In the genomic region with DNA sequence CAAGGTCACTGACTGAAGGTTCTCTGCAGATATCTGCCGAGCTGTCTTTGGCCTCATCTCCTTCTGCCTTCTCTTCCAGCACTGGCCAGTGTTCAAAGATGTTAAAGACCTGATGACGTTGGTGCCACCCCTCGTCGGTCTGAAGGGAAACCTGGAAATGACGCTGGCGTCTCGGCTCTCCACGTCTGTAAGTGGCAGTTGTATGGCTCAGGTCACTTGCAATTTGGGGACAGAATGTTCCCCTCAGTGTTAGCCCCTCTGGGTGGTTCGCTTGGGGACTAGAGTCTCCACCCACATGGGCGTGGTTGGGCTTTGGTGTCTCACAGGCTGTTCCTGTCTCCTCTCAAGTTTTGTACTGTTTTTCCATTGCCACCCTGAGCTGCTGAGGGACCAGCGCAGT, we compare ENCODE assay signal across 10 mouse cellular contexts. TPM values are rescaled to one million over a fixed set of nuclear protein-coding genes. Genes with fewer than 3 reads are reported as not detected.
DNase-seq lines count a peak whose midpoint lies in the region; ATAC-seq and TF ChIP-seq lines count a peak whose summit lies in the region.
"Had no signal": no experiment of that assay in that cellular context is flagged by ENCODE, and none has a peak within 500 bp of the region (broad histone marks: within the 10 kb centered on the region; RNA-seq: fewer than 3 reads in every experiment).

No protein-coding gene starts in this region.

- H3K9ac ChIP-seq in kidney, embryonic 14.5 days (ENCODE audit: low read depth, low read length): no peak overlapping the region
- H3K9ac ChIP-seq in kidney, embryonic 15.5 days: no peak overlapping the region
- no peak overlapping the region for H3K9ac ChIP-seq in heart, postnatal 0 days (replicated peaks; ENCODE audit: low read depth, low read length)

- DNase-seq in embryonic facial prominence, embryonic 10.5 days (ENCODE audit: low spot score): no peak
- DNase-seq in heart, postnatal 0 days (ENCODE audit: low spot score): no peak
- DNase-seq in lung, postnatal 25 days (ENCODE audit: low spot score): peak; percentile 62
- DNase-seq in left cerebral cortex, adult 11 months (ENCODE audit: low spot score): no peak
- DNase-seq in limb, embryonic 10.5 days (ENCODE audit: low spot score): no peak
- no peak for DNase-seq in cerebellum, adult 9-10 months

- no peak for ATAC-seq in kidney, embryonic 14.5 days (ENCODE audit: low FRiP score, low TSS enrichment)
- ATAC-seq in kidney, embryonic 15.5 days (replicated peaks; ENCODE audit: low FRiP score): no peak
- ATAC-seq in heart, postnatal 0 days (ENCODE audit: insufficient read depth, low read depth): no peak
- ATAC-seq: hindbrain, postnatal 0 days had no signal

- WGBS in kidney, embryonic 14.5 days: 56% methylated on average over 11 of the region's 11 CpGs
- 60% methylated on average over 11 of the region's 11 CpGs for WGBS in kidney, embryonic 15.5 days
- 73% methylated on average over 11 of the region's 11 CpGs for WGBS in embryonic facial prominence, embryonic 10.5 days
- WGBS in heart, postnatal 0 days: 47% methylated on average over 11 of the region's 11 CpGs
- WGBS in limb, embryonic 10.5 days: 68% methylated on average over 11 of the region's 11 CpGs

- H3K4me2 ChIP-seq in kidney, embryonic 14.5 days (replicated peaks; ENCODE audit: low read depth, low read length): no peak overlapping the region
- no peak overlapping the region for H3K4me2 ChIP-seq in kidney, embryonic 15.5 days
- H3K4me2 ChIP-seq in heart, postnatal 0 days (ENCODE audit: low read depth, low read length): no peak overlapping the region

- TF ChIP-seq EP300 in heart, postnatal 0 days (IDR thresholded peaks at IDR 0.05; ENCODE audit: low read depth): no peak

- H3K27me3 ChIP-seq in kidney, embryonic 14.5 days (ENCODE audit: control insufficient read depth, insufficient read depth, low read length): no peaks in the 10 kb centered on the region
- no peaks in the 10 kb centered on the region for H3K27me3 ChIP-seq in kidney, embryonic 15.5 days
- no peaks in the 10 kb centered on the region for H3K27me3 ChIP-seq in embryonic facial prominence, embryonic 10.5 days (replicated peaks; ENCODE audit: low read depth, poor library complexity, severe bottlenecking)
- H3K27me3 ChIP-seq in heart, postnatal 0 days (ENCODE audit: control insufficient read depth, insufficient read depth, low read length): no peaks in the 10 kb centered on the region
- H3K27me3 ChIP-seq in limb, embryonic 10.5 days (ENCODE audit: low read depth, poor library complexity, severe bottlenecking): no peaks in the 10 kb centered on the region

- no peaks in the 10 kb centered on the region; the same call in 1 of the 2 replicates for H3K36me3 ChIP-seq in kidney, embryonic 14.5 days (ENCODE audit: control insufficient read depth, insufficient read depth, low read length)
- no peaks in the 10 kb centered on the region for H3K36me3 ChIP-seq in kidney, embryonic 15.5 days
- H3K36me3 ChIP-seq in embryonic facial prominence, embryonic 10.5 days (replicated peaks): no peaks in the 10 kb centered on the region
- H3K36me3 ChIP-seq in heart, postnatal 0 days (replicated peaks; ENCODE audit: control insufficient read depth, insufficient read depth, low read length): peaks cover 19% of the 10 kb centered on the region
- H3K36me3 ChIP-seq in limb, embryonic 10.5 days: no peaks in the 10 kb centered on the region

- no peaks in the 10 kb centered on the region for H3K9me3 ChIP-seq in kidney, embryonic 14.5 days (ENCODE audit: control insufficient read depth, low read length)
- no peaks in the 10 kb centered on the region for H3K9me3 ChIP-seq in kidney, embryonic 15.5 days (replicated peaks)
- no peaks in the 10 kb centered on the region for H3K9me3 ChIP-seq in embryonic facial prominence, embryonic 10.5 days
- no peaks in the 10 kb centered on the region for H3K9me3 ChIP-seq in heart, postnatal 0 days (replicated peaks; ENCODE audit: control insufficient read depth, low read length)
- H3K9me3 ChIP-seq in limb, embryonic 10.5 days (replicated peaks): no peaks in the 10 kb centered on the region

- peaks cover 42% of the 10 kb centered on the region for H3K4me1 ChIP-seq in kidney, embryonic 14.5 days (ENCODE audit: control insufficient read depth, insufficient read depth, low read length)
- H3K4me1 ChIP-seq in kidney, embryonic 15.5 days: peaks cover 54% of the 10 kb centered on the region
- H3K4me1 ChIP-seq in embryonic facial prominence, embryonic 10.5 days: peaks cover 20% of the 10 kb centered on the region
- H3K4me1 ChIP-seq in heart, postnatal 0 days (ENCODE audit: control insufficient read depth, insufficient read depth): peaks cover 39% of the 10 kb centered on the region
- H3K4me1 ChIP-seq in limb, embryonic 10.5 days: peaks cover 13% of the 10 kb centered on the region; the same call in 1 of the 2 replicates

- no peak for TF ChIP-seq CTCF in heart, postnatal 0 days (IDR thresholded peaks at IDR 0.05; ENCODE audit: low read depth)

- 0 out of 2 replicates have a peak overlapping the region, but pooled peaks have one; percentile 1 for H3K27ac ChIP-seq in kidney, embryonic 14.5 days (ENCODE audit: low read depth, low read length)
- H3K27ac ChIP-seq in kidney, embryonic 15.5 days: no peak overlapping the region
- H3K27ac ChIP-seq in embryonic facial prominence, embryonic 10.5 days (replicated peaks): peak overlapping the region; percentile 14; the same call in 1 of the 2 replicates
- peak overlapping the region; percentile 30; the same call in 1 of the 2 replicates for H3K27ac ChIP-seq in heart, postnatal 0 days (ENCODE audit: low read depth)
- H3K27ac ChIP-seq in limb, embryonic 10.5 days: no peak overlapping the region
- H3K27ac ChIP-seq: hindbrain, postnatal 0 days; macrophage had no signal

- H3K4me3 ChIP-seq in kidney, embryonic 14.5 days (ENCODE audit: low read length): no peak overlapping the region
- H3K4me3 ChIP-seq in kidney, embryonic 15.5 days (replicated peaks): no peak overlapping the region
- no peak overlapping the region for H3K4me3 ChIP-seq in embryonic facial prominence, embryonic 10.5 days
- H3K4me3 ChIP-seq in heart, postnatal 0 days (ENCODE audit: low read depth, low read length): no peak overlapping the region
- no peak overlapping the region for H3K4me3 ChIP-seq in limb, embryonic 10.5 days

RNA-seq across cellular contexts. Expression of a gene that starts 20.2 kb away (rescaled TPM):
- polyA plus RNA-seq in kidney, embryonic 14.5 days (2014; fragmentation: Nextera tagmentation; extraction: Ambion mirVana): 4.2 and 7.2 TPM in 2 replicates
- 6.2 and 7.6 TPM in 2 replicates for polyA plus RNA-seq in kidney, embryonic 15.5 days (2015; fragmentation: Nextera tagmentation; extraction: Ambion mirVana)
- polyA plus RNA-seq in embryonic facial prominence, embryonic 10.5 days (2016; fragmentation: Nextera tagmentation; extraction: Ambion mirVana): 1.7 and 2.2 TPM in 2 replicates
- total RNA-seq in heart, postnatal 0 days (2014; rRNA removed; ENCODE audit: low replicate concordance): 35.0 and 39.8 TPM in 2 replicates
- 17.5 and 23.4 TPM in 2 replicates for polyA plus RNA-seq in heart, postnatal 0 days (2015; fragmentation: Nextera tagmentation; extraction: Ambion mirVana)
- 1.6 and 2.4 TPM in 2 replicates for polyA plus RNA-seq in limb, embryonic 10.5 days (2016; fragmentation: Nextera tagmentation; extraction: Ambion mirVana)

Comparison
In these comparisons a context has a peak if more than half of its experiments do, and no peak if none do; other contexts are left out.
1. H3K27ac ChIP-seq: peak in kidney, embryonic 14.5 days (single experiment), embryonic facial prominence, embryonic 10.5 days (single experiment) and heart, postnatal 0 days (single experiment); none in kidney, embryonic 15.5 days (single experiment) and limb, embryonic 10.5 days (single experiment).